Mouse (Mus musculus) small intestine, adult 2 months (tissue): Measurements from ENCODE around the gene Aire.

ENCODE experiments used
- CTCF ChIP-seq: fragments of 200-500 bp; IDR thresholded peaks from 2 replicates; pipeline ENCODE4 v1.5.1; 2012; ENCODE audit warnings: low read depth, mild to moderate bottlenecking, control low read depth, inconsistent platforms, low read length, moderate library complexity, mixed read lengths; ENCODE audit not compliant: insufficient replicate concordance, insufficient read length; ENCODE audit errors: extremely low read depth
- POLR2A ChIP-seq: fragments of 200-500 bp; IDR thresholded peaks from 2 replicates; pipeline ENCODE4 v1.6.1; 2012; ENCODE audit warnings: low read depth, mild to moderate bottlenecking, control low read depth, inconsistent platforms, low read length, moderate library complexity

DNA sequence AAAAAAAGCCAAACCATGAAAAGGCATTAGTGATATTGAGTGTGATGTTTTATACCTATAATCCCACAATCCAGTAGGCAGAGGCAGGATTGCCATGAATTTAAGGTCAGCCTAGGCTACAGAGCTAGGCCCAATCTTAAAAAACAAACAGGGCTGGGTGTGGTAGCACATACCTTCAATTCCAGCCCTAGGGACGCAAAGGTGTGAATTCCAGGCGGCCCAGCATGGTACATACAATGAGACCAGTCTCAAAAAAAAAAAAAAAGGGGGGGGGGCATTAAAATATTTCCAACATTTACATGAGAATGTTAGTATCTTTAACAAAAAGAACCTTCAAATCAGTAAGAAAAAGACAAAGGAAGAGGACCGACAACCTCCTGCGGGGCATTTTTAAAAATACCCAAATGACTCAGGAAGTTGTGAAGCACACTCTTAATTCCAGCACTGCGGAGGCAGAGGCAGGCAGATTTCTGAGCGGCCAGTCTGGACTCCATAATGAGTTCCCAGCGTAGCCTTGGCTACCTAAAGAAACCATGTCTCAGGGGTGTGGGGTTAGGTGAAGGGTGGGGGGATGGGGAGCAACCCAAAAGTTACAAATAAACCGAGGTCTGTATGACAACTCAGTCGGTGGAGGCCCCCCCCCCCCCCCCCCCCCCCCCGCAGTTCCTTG is 4.8 kb upstream of the Aire start:
- TF ChIP-seq CTCF (no peak), POLR2A (no peak)
